Mouse (Mus musculus) cortical plate, adult 2 months (tissue): ENCODE results near the gene Tshz2.

Experiments used
- CTCF ChIP-seq: fragments of 200-500 bp; IDR thresholded peaks from 2 replicates; pipeline ENCODE4 v1.5.1; 2011; ENCODE audit warnings: mild to moderate bottlenecking, control low read depth, low read length; ENCODE audit not compliant: insufficient read depth; ENCODE audit errors: extremely low read depth
- POLR2A ChIP-seq: fragments of 200-500 bp; IDR thresholded peaks from 2 replicates; pipeline ENCODE4 v1.6.1; 2011; ENCODE audit warnings: mild to moderate bottlenecking, low read length, control low read depth; ENCODE audit not compliant: insufficient read depth; ENCODE audit errors: extremely low read depth

DNA sequence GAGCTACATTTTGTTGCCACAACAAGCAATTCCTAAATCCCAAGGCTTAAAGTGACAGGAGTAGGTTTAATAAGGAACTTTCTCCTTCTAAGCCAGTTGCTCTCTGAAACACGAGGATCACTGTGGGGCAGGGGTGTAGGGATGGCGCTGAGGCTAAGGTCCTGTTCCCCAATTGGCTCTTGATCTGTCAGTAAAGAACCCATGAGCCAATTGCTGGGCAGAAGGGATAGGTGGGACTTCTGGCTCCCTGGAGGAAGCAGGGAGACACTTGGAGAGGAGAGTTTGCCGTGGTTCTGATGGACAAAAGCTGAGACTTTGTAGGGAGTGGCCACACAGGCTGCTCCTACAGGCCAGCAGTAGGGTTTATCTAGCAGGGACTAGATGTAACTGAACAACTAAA, 128.9 kb downstream of the Tshz2 start:
- TF ChIP-seq CTCF (no peak), POLR2A (no peak)
